Mouse (Mus musculus) adipose tissue, adult 10 weeks (tissue): ENCODE data around the gene Coasy. TPM values are rescaled to one million over a fixed set of nuclear protein-coding genes. Genes with fewer than 3 reads are reported as not detected.

ENCODE experiments used
- polyA plus RNA-seq: library from polyadenylated mRNA; stranded (reverse); fragments of 350-450 nt; fragmentation: Illumina TruSeq; extraction: RNeasy Lipid Tissue Mini Kit (QIAGEN cat#74804); gene quantifications from one replicate; pipeline ENCODE4 v1.2.3, GENCODE M21; 2014; ENCODE audit warnings: low read depth, low replicate concordance

Gene Coasy
- 35.8 TPM for polyA plus RNA-seq

GRCm38 (mm10) chr11:101082208-101083082, at the start of gene Coasy:
TSS of gene Coasy (plus strand) at chr11:101082565.

GRCm38 (mm10) chr11:101069391-101070188, 12.8 kb upstream of the Coasy start, which contains the start of gene Naglu:
TSS of gene Naglu (plus strand) at chr11:101070012.

GRCm38 (mm10) chr11:101078121-101078520, 4.2 kb upstream of the Coasy start, which contains the start of gene Hsd17b1:
TSS of gene Hsd17b1 (plus strand) at chr11:101078411.

GRCm38 (mm10) chr11:101086756-101087681, 4.7 kb downstream of the Coasy start, which contains the start of gene Mlx:
TSS of gene Mlx (plus strand) at chr11:101087277.

GRCm38 (mm10) chr11:101095314-101096024, 13.1 kb downstream of the Coasy start, which contains the start of gene Psmc3ip:
TSS of gene Psmc3ip (minus strand) at chr11:101095436.

GRCm38 (mm10) chr11:101119761-101120544, 37.6 kb downstream of the Coasy start, which contains the start of the genes Retreg3 and Tubg1:
TSS of gene Retreg3 (minus strand) at chr11:101119893.
TSS of gene Tubg1 (plus strand) at chr11:101119938.

Other genes starting within 250 kb of the Coasy start
- 23.3 TPM for gene Stat5b, start 231.8 kb upstream of the Coasy start, polyA plus RNA-seq
- gene Stat5a, start 223.2 kb upstream of the Coasy start, polyA plus RNA-seq, result 31.5 TPM
- gene Stat3, start 143.0 kb upstream of the Coasy start, polyA plus RNA-seq, result 70.6 TPM
- 278 TPM for gene Cavin1, start 111.7 kb upstream of the Coasy start, polyA plus RNA-seq
- gene Atp6v0a1, start 73.1 kb upstream of the Coasy start, polyA plus RNA-seq, result 100 TPM
- gene Naglu, start 12.6 kb upstream of the Coasy start, polyA plus RNA-seq, result 34.9 TPM
- gene Hsd17b1, start 4.2 kb upstream of the Coasy start, polyA plus RNA-seq, result 0.62 TPM
- gene Mlx, start 4.7 kb downstream of the Coasy start, polyA plus RNA-seq, result 33.4 TPM
- gene Psmc3ip, start 12.9 kb downstream of the Coasy start, polyA plus RNA-seq, result 8.3 TPM
- 45.6 TPM for gene Retreg3, start 37.3 kb downstream of the Coasy start, polyA plus RNA-seq
- 22.4 TPM for gene Tubg1, start 37.4 kb downstream of the Coasy start, polyA plus RNA-seq
- 2.4 TPM for gene Tubg2, start 73.3 kb downstream of the Coasy start, polyA plus RNA-seq
- gene Cntnap1, start 88.0 kb downstream of the Coasy start, polyA plus RNA-seq, result 3.5 TPM
- 10.9 TPM for gene Plekhh3, start 88.8 kb downstream of the Coasy start, polyA plus RNA-seq
- gene Ccr10, start 92.9 kb downstream of the Coasy start, polyA plus RNA-seq, result not detected
- gene Ezh1, start 143.9 kb downstream of the Coasy start, polyA plus RNA-seq, result 45.0 TPM
- 44.1 TPM for gene Ramp2, start 163.5 kb downstream of the Coasy start, polyA plus RNA-seq
- 145 TPM for gene Vps25, start 171.1 kb downstream of the Coasy start, polyA plus RNA-seq
- gene Wnk4, start 178.0 kb downstream of the Coasy start, polyA plus RNA-seq, result 14.0 TPM
- gene Cntd1, start 196.4 kb downstream of the Coasy start, polyA plus RNA-seq, result 3.1 TPM
- gene Coa3, start 196.5 kb downstream of the Coasy start, polyA plus RNA-seq, result 114 TPM
- gene Becn1, start 219.7 kb downstream of the Coasy start, polyA plus RNA-seq, result 151 TPM
- 64.9 TPM for gene Psme3, start 233.6 kb downstream of the Coasy start, polyA plus RNA-seq
- 2.3 TPM for gene Aoc2, start 242.5 kb downstream of the Coasy start, polyA plus RNA-seq
- 318 TPM for gene Aoc3, start 248.0 kb downstream of the Coasy start, polyA plus RNA-seq